Mouse (Mus musculus): ENCODE results near the gene Gnl1. TPM values are rescaled to one million over a fixed set of nuclear protein-coding genes. Genes with fewer than 3 reads are reported as not detected.
"Not testable (repeated sequence)": the region's sequence is repeated elsewhere in the genome, so short reads cannot be mapped to it uniquely, and the experiment has no call there.

The Gnl1 gene
- polyA plus RNA-seq (2014; fragmentation: Nextera tagmentation; extraction: Ambion mirVana): 35.7 and 36.5 TPM in 2 replicates

DNA sequence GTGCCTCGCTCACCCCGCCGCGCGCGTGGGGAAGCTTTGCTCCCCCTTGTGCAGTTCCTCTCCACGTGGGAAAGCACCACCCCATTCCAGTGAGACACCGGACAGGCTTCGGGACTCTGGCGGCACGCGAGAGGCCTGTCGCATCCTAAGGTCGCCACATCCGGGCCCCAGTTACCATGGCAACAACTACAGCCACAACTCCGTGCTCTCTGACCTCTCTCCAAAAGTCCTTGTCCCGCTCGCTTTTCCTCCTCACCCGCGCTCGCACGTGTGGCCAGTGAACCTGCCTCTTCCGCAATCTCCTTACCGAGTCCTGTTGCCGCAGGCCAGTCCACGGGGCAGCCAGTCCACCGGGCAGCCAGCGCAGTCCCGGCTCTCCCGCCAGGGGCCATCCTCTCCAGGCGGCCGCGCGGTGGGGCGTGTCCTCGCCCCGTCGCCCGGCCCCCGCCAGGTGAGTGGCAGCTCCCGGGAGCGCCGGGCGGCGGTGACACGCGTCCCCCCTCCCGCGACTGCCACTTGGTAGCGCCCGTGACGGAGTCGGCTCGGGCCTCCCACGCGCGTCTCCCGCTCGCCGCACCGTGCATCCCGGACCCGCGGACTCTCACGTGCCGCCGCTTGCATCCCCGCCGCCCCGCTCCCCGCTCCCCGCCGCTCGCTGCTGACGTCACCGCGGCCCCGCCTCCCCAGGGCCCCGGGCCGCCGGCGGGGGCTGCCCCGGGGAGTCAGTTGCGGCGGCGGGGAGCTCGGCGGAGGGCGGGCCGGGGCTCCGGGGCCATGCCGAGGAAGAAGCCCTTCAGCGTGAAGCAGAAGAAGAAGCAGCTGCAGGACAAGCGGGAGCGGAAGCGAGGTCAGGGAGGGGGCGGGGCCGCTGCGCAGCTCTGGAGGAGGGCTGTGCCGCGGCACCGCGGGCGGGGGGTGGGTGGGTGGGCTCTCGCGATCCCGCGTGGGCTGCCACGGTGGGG, at the start of gene Gnl1, which contains the start of gene Prr3:
Gene Gnl1 (plus strand): TSS at position 451 of the 962 bp plus-strand sequence.
Gene Prr3 (minus strand): TSS at position 836 of the 962 bp plus-strand sequence.
- H3K4me2 ChIP-seq (ENCODE audit: low read depth): peak within 1 kb of the TSS; percentile 92
- ATAC-seq (ENCODE audit: insufficient read depth, low FRiP score, low TSS enrichment): peak; percentile 85
- peak within 1 kb of the TSS; percentile 74 for H3K9ac ChIP-seq (ENCODE audit: low read length)
- peaks cover 7% of the 10 kb centered on the region for H3K36me3 ChIP-seq (ENCODE audit: control insufficient read depth, insufficient read depth, low read length)
- no peaks in the 10 kb centered on the region for H3K9me3 ChIP-seq (ENCODE audit: control insufficient read depth, low read length)
- peak within 1 kb of the TSS; percentile 90 for H3K27ac ChIP-seq (ENCODE audit: low read depth, low read length)
- WGBS: under 1% methylated on average over 88 of the region's 109 CpGs
- peak within 1 kb of the TSS; percentile 56 for H3K4me3 ChIP-seq (ENCODE audit: low read depth, low read length)
- H3K27me3 ChIP-seq (ENCODE audit: control insufficient read depth, insufficient read depth, low read length): no peaks in the 10 kb centered on the region
- H3K4me1 ChIP-seq (ENCODE audit: control insufficient read depth, insufficient read depth, low read length): peaks cover 10% of the 10 kb centered on the region
- DNase-seq (ENCODE audit: low spot score): peak; percentile 93

DNA sequence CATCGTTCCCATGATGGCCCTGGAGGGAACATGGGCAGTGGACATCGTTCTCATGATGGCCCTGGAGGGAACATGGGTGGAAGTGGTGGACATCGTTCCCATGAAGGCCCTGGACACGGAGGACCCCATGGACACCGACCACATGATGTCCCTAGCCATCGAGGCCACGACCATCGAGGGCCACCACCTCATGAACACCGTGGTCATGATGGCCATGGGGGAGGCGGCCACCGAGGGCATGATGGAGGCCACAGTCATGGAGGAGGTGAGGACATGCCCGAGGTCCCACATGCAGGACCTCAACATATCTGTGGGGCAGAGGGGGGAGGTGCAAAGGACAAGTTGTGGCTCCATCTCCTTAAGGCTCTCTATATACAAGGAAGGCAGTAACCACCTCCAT, 49.0 kb upstream of the Gnl1 start:
- WGBS: 96% methylated on average over 12 of the region's 12 CpGs
- ATAC-seq (ENCODE audit: insufficient read depth, low FRiP score, low TSS enrichment) (no peak), DNase-seq (ENCODE audit: low spot score) (no peak)
- no peak overlapping the region for H3K4me3 ChIP-seq (ENCODE audit: low read depth, low read length)
- H3K27ac ChIP-seq (ENCODE audit: low read depth, low read length): no peak overlapping the region
- H3K36me3 ChIP-seq (ENCODE audit: control insufficient read depth, insufficient read depth, low read length): peaks cover 30% of the 10 kb centered on the region
- no peak overlapping the region for H3K9ac ChIP-seq (ENCODE audit: low read length)
- H3K9me3 ChIP-seq (ENCODE audit: control insufficient read depth, low read length): no peaks in the 10 kb centered on the region
- H3K4me1 ChIP-seq (ENCODE audit: control insufficient read depth, insufficient read depth, low read length): no peaks in the 10 kb centered on the region
- no peaks in the 10 kb centered on the region for H3K27me3 ChIP-seq (ENCODE audit: control insufficient read depth, insufficient read depth, low read length)
- H3K4me2 ChIP-seq (ENCODE audit: low read depth): no peak overlapping the region

DNA sequence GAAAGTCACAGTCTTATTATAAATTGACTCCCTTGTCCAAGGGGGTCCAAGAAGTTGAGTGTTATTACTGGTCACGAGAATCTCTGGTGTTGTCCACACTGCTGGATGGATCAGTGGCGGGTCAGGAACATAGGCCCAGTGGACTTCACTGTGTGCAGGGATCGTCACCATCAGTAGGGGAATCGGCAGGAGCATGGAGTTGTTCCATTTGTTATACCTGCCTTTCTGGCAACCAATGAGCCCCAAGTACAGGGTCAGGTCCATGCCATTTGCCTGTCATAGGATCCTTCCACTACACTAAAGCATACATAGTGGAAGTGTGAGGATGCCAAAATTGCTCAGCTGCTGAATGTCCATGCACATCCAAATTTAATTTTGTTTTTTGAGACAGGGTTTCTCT, 47.0 kb upstream of the Gnl1 start:
- DNase-seq (ENCODE audit: low spot score) (no peak), ATAC-seq (ENCODE audit: insufficient read depth, low FRiP score, low TSS enrichment) (no peak)
- no peaks in the 10 kb centered on the region for H3K27me3 ChIP-seq (ENCODE audit: control insufficient read depth, insufficient read depth, low read length)
- no peak overlapping the region for H3K27ac ChIP-seq (ENCODE audit: low read depth, low read length)
- H3K9ac ChIP-seq (ENCODE audit: low read length): no peak overlapping the region
- no peaks in the 10 kb centered on the region for H3K4me1 ChIP-seq (ENCODE audit: control insufficient read depth, insufficient read depth, low read length)
- H3K36me3 ChIP-seq (ENCODE audit: control insufficient read depth, insufficient read depth, low read length): peaks cover 24% of the 10 kb centered on the region
- H3K4me3 ChIP-seq (ENCODE audit: low read depth, low read length): no peak overlapping the region
- no peaks in the 10 kb centered on the region for H3K9me3 ChIP-seq (ENCODE audit: control insufficient read depth, low read length)
- H3K4me2 ChIP-seq (ENCODE audit: low read depth): no peak overlapping the region
- WGBS: 92% methylated on average over 4 of the region's 4 CpGs

DNA sequence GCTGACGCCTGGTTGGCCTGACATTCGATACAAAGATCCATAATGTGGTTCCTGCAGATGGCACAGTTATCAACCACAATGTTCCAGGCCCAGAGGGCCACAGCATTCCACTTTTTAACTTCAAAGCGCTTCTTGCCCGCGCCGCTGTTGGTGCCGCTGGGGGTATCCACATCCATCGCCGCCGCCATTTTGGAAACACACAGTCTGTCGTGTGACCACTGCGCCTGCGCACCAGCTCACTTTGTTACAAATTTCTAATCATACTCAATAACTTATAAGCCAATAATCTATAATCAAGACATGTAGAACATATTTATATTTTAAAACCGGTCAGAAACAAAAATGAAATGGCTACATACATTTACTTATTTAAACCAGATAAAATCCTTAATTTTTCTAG, 43.9 kb upstream of the Gnl1 start:
- 87% methylated on average over 14 of the region's 14 CpGs for WGBS
- H3K9me3 ChIP-seq (ENCODE audit: control insufficient read depth, low read length); H3K4me3 ChIP-seq (ENCODE audit: low read depth, low read length); H3K4me1 ChIP-seq (ENCODE audit: control insufficient read depth, insufficient read depth, low read length); DNase-seq (ENCODE audit: low spot score); H3K4me2 ChIP-seq (ENCODE audit: low read depth); H3K9ac ChIP-seq (ENCODE audit: low read length); H3K27me3 ChIP-seq (ENCODE audit: control insufficient read depth, insufficient read depth, low read length); H3K27ac ChIP-seq (ENCODE audit: low read depth, low read length); ATAC-seq (ENCODE audit: insufficient read depth, low FRiP score, low TSS enrichment); H3K36me3 ChIP-seq (ENCODE audit: control insufficient read depth, insufficient read depth, low read length): not testable (repeated sequence)

DNA sequence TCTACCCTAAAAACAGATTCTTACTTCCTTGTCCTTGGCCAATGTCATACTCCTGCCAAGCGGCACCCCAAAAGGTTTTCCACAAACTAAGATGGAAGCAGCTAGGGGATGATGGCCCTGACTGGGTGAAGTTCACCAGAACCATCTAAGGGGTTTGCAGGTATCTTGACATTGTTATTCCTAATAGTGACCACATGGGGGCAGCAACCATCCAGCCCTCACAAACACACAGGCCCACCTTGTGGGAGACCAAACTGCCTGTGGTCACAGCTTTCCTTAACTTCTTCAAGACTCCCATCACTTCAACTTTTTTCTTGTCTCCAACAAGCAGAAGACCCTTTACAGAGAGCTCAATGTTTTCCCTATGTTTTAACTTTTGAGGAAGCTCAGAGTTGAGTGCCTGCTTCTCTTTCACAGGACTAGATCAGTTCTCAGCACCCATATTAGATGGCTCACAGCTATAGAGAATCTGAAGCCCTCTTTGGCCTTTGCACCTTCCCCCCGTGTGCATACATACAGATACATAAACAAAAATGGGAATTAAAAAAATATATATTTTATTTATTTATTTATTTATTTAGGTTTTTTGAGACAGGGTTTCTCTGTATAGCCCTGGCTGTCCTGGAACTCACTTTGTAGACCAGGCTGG, 41.8 kb upstream of the Gnl1 start:
- Histone ChIP-seq H3K27me3 (ENCODE audit: control insufficient read depth, insufficient read depth, low read length) (no peaks in the 10 kb centered on the region), H3K4me1 (ENCODE audit: control insufficient read depth, insufficient read depth, low read length) (no peaks in the 10 kb centered on the region), H3K9ac (ENCODE audit: low read length) (no peak overlapping the region), H3K27ac (ENCODE audit: low read depth, low read length) (no peak overlapping the region), H3K4me2 (ENCODE audit: low read depth) (no peak overlapping the region), H3K9me3 (ENCODE audit: control insufficient read depth, low read length) (no peaks in the 10 kb centered on the region), H3K4me3 (ENCODE audit: low read depth, low read length) (no peak overlapping the region), H3K36me3 (ENCODE audit: control insufficient read depth, insufficient read depth, low read length) (no peaks in the 10 kb centered on the region)
- peak; percentile 61; the same call in 1 of the 2 replicates for ATAC-seq (ENCODE audit: insufficient read depth, low FRiP score, low TSS enrichment)
- 42% methylated on average over 2 of the region's 2 CpGs for WGBS
- peak; percentile 57 for DNase-seq (ENCODE audit: low spot score)

DNA sequence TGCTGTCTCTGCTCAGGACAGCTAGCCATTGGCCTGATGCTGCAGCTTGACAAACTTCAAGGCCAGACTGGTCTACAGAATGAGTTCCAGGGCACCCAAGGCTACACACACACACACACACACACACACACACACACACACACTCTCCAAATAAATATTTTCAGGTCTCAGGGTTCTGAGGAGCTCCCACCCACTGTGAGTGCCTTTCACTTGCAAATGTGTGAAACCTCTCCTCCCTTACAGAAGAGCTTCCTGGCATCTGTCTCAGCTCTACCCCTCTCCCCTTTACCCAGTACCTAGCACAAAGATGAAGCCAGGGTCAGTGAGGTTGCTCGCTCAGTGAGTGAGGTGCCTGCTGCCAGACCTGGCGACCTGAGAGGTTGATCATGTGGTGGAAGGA, 40.5 kb upstream of the Gnl1 start:
- WGBS: 50% methylated on average over 2 of the region's 2 CpGs
- no peak for DNase-seq (ENCODE audit: low spot score)

DNA sequence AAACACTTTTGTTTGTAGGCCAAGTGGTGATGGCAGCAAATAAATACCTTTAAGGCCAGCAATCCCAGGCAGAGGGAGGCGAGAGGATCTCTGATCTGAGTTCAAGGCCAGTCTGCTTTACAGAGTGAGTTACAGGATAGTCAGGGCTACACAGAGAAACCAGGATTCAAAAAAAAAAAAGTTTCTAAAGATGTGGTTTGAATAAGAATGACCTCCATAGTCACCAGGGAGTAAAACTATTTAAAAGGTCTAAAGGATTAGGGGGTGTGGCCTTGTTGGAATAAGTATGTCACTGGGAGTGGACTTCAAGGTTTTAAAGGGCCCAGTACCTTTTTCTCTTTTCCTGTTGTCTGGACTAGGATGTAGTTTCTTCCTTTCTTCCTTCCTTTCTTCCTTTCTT, 39.7 kb upstream of the Gnl1 start:
- no peak overlapping the region for H3K9ac ChIP-seq (ENCODE audit: low read length)
- WGBS: 59% methylated on average over 1 of the region's 1 CpGs
- no peaks in the 10 kb centered on the region for H3K9me3 ChIP-seq (ENCODE audit: control insufficient read depth, low read length)
- H3K36me3 ChIP-seq (ENCODE audit: control insufficient read depth, insufficient read depth, low read length): no peaks in the 10 kb centered on the region
- H3K4me2 ChIP-seq (ENCODE audit: low read depth): no peak overlapping the region
- no peaks in the 10 kb centered on the region for H3K4me1 ChIP-seq (ENCODE audit: control insufficient read depth, insufficient read depth, low read length)
- DNase-seq (ENCODE audit: low spot score): no peak
- ATAC-seq (ENCODE audit: insufficient read depth, low FRiP score, low TSS enrichment): no peak
- no peak overlapping the region for H3K27ac ChIP-seq (ENCODE audit: low read depth, low read length)
- H3K4me3 ChIP-seq (ENCODE audit: low read depth, low read length): no peak overlapping the region
- no peaks in the 10 kb centered on the region for H3K27me3 ChIP-seq (ENCODE audit: control insufficient read depth, insufficient read depth, low read length)

More for the DNA sequence above, 40.5 kb upstream of the Gnl1 start:
- Histone ChIP-seq H3K4me2 (ENCODE audit: low read depth) (no peak overlapping the region), H3K27me3 (ENCODE audit: control insufficient read depth, insufficient read depth, low read length) (no peaks in the 10 kb centered on the region), H3K4me3 (ENCODE audit: low read depth, low read length) (no peak overlapping the region), H3K9ac (ENCODE audit: low read length) (no peak overlapping the region), H3K9me3 (ENCODE audit: control insufficient read depth, low read length) (no peaks in the 10 kb centered on the region), H3K4me1 (ENCODE audit: control insufficient read depth, insufficient read depth, low read length) (no peaks in the 10 kb centered on the region), H3K36me3 (ENCODE audit: control insufficient read depth, insufficient read depth, low read length) (no peaks in the 10 kb centered on the region), H3K27ac (ENCODE audit: low read depth, low read length) (no peak overlapping the region)
- ATAC-seq (ENCODE audit: insufficient read depth, low FRiP score, low TSS enrichment): no peak

DNA sequence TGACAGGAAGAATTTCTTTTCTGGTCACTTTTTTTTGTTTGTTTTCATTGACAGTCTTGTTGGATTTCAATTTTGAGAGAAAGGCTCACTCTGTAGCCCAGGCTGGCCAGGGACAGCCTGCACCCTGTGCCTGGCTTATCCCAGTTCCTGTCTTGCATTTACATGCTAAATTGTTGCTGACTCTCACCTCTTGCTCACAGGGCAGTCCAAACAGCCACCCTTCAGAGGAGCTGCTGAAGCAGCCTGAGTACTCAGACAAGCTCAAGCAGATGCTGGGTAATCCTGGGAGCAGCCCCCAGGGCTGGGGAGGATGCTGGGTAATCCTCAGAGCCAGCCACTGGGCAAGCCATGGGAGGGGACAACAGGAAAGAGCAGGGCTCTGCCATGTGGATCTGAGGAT, 28.7 kb upstream of the Gnl1 start:
- not testable (repeated sequence) for H3K27ac ChIP-seq (ENCODE audit: low read depth, low read length); H3K9me3 ChIP-seq (ENCODE audit: control insufficient read depth, low read length); ATAC-seq (ENCODE audit: insufficient read depth, low FRiP score, low TSS enrichment); H3K9ac ChIP-seq (ENCODE audit: low read length); H3K36me3 ChIP-seq (ENCODE audit: control insufficient read depth, insufficient read depth, low read length); H3K27me3 ChIP-seq (ENCODE audit: control insufficient read depth, insufficient read depth, low read length); H3K4me1 ChIP-seq (ENCODE audit: control insufficient read depth, insufficient read depth, low read length); H3K4me3 ChIP-seq (ENCODE audit: low read depth, low read length); H3K4me2 ChIP-seq (ENCODE audit: low read depth); DNase-seq (ENCODE audit: low spot score)
